Mouse (Mus musculus) stomach, embryonic 15.5 days (tissue): ENCODE data around the gene Zfp592. TPM values are rescaled to one million over a fixed set of nuclear protein-coding genes. Genes with fewer than 3 reads are reported as not detected.

Source experiments
- ATAC-seq: fragments of 200-750 bp; cut with Nextera tagmentation; 2 replicates; pipeline ENCODE4 v1.8.0; 2017; ENCODE audit warnings: low read depth, moderate number of reproducible peaks, moderate TSS enrichment; ENCODE audit not compliant: insufficient read depth, low FRiP score
- H3K27ac ChIP-seq: fragments of 300-500 bp; sonication (generic); 2 replicates; pipeline ENCODE4 v1.5.1; 2015; ENCODE audit warnings: mild to moderate bottlenecking, inconsistent platforms
- H3K27me3 ChIP-seq: fragments of 300-500 bp; sonication (generic); replicated peaks from 2 replicates; pipeline ENCODE4 v1.6.1; 2015; ENCODE audit warnings: inconsistent platforms
- H3K36me3 ChIP-seq: fragments of 300-500 bp; sonication (generic); 2 replicates; pipeline ENCODE4 v1.6.1; 2015; ENCODE audit warnings: inconsistent platforms
- H3K4me1 ChIP-seq: fragments of 300-500 bp; sonication (generic); 2 replicates; pipeline ENCODE4 v1.6.1; 2015; ENCODE audit warnings: inconsistent platforms
- H3K4me2 ChIP-seq: fragments of 300-500 bp; sonication (generic); 2 replicates; pipeline ENCODE4 v1.6.1; 2015; ENCODE audit warnings: mild to moderate bottlenecking, inconsistent platforms
- H3K4me3 ChIP-seq: fragments of 300-500 bp; sonication (generic); replicated peaks from 2 replicates; pipeline ENCODE4 v1.5.1; 2015; ENCODE audit warnings: inconsistent platforms
- H3K9ac ChIP-seq: fragments of 300-500 bp; sonication (generic); 2 replicates; pipeline ENCODE4 v1.6.1; 2015; ENCODE audit warnings: inconsistent platforms
- H3K9me3 ChIP-seq: fragments of 300-500 bp; sonication (generic); 2 replicates; pipeline ENCODE4 v1.6.1; 2016; ENCODE audit warnings: inconsistent platforms
- WGBS: fragments of 180-500 bp; shearing (Covaris S2); methylation state at CpG from one replicate; pipeline ENCODE4 v1.1.7; 2015; 5-methylcytosine and 5-hydroxymethylcytosine counted together
- polyA plus RNA-seq: library from polyadenylated mRNA; unstranded; fragments of >200 nt; fragmentation: Nextera tagmentation; extraction: Ambion mirVana; gene quantifications from 2 replicates; pipeline ENCODE4 v1.2.1, GENCODE M21; 2015

Zfp592 gene
- 9.9 and 13.9 TPM in 2 replicates for polyA plus RNA-seq

DNA sequence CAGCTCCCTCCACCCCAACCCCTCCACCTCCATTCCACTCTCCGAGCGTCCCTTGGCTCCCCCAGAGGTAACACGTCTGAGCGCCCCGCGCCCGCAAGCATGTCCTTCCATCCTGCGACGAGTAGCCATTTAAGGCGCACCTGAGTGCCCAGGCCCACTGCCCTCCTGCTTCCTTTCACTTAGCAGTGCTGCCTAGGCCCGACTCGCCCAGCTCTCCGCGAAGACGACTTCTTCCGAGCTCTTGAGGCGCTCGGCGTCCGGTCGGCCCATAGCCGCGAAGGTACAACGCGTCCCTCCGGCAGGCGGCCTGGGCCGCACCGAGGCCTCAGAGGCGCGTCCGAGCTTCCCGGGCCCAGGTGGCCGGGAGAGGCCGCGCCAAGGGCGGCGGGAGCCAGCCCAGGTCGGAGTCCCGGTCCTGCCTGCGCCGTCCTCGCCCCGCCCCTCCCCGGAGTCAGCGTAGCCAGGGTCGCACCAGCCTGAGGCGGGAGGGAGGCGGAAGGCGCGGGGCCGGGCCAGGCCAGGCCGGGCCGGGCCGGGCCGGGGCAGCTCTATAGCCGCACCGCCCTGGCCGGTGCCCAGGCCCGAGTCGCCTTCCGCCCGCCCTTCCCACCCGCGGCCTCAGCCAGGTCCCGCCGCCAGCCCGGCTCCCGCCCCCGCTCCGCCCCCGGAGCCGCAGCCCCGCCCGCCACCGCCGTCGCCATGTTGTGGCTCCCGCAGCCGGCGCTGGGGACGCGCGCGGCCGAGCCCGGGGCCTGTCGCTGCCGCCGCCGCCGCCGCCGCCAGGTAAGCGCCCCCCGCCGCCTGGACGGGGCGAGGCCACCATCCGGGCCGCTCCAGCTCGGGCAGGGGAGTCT lies at the start of gene Zfp592:
Gene Zfp592 (plus strand): TSS at position 702 of the 854 bp plus-strand sequence.
- Histone ChIP-seq H3K9me3 (no peaks in the 10 kb centered on the region), H3K27me3 (no peaks in the 10 kb centered on the region), H3K4me3 (peak within 1 kb of the TSS; percentile 85), H3K4me2 (peak within 1 kb of the TSS; percentile 87), H3K27ac (peak within 1 kb of the TSS; percentile 94), H3K36me3 (no peaks in the 10 kb centered on the region), H3K4me1 (peaks cover 10% of the 10 kb centered on the region; the same call in 1 of the 2 replicates), H3K9ac (peak within 1 kb of the TSS; percentile 98)
- under 1% methylated on average over 67 of the region's 102 CpGs for WGBS
- ATAC-seq, result peak; percentile 94

DNA sequence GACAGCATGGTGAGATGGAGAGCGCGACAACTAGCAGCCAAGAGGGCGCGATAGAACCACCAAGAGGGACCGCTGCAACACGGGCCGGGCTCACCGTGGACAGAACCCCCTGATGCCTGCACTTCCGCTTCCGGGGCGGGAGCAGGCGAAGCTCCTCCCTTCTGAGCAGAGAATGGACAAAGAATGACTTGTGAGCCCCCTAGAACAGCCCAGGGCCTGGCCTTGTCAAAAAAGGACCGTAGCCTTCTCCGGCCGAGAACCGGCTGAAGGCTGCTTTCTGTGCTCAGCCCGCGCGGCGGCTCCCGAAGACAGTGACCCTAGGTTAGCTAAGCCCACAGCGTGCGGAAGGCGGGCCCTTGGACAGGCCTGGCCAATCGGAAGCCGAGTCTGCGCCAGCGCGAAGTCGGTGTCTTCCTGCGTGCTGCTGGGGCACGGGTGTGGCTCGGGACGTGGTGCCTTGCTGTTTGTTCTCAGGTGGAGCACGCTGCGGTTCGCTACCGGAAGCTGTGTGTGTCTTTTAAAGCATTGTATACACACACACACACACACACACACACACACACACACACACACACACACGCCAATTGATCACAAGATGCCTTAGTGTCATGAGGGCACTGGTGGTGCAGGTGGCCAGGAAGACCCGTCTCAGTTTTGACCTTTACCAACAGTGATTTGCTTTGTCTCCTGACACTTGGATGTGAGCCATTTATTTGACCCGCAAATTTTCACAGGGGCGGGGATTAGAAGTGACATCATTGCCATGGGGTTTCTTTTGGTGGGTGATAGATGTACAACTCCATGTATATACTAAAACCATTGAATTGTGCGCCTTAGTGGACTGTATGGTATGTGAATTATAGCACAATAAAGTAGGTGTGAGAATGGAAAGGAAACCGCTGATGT lies 45.8 kb upstream of the Zfp592 start, which contains the start of gene Sec11a:
Gene Sec11a (minus strand): TSS at position 336 of the 906 bp plus-strand sequence.
- Histone ChIP-seq H3K27ac (peak within 1 kb of the TSS; percentile 96), H3K9ac (peak within 1 kb of the TSS; percentile 75), H3K4me1 (peaks cover 8% of the 10 kb centered on the region), H3K4me2 (peak within 1 kb of the TSS; percentile 64), H3K36me3 (no peaks in the 10 kb centered on the region), H3K27me3 (no peaks in the 10 kb centered on the region), H3K4me3 (peak within 1 kb of the TSS; percentile 83), H3K9me3 (no peaks in the 10 kb centered on the region)
- WGBS, result 2% methylated on average over 44 of the region's 44 CpGs
- ATAC-seq, result peak; percentile 99

DNA sequence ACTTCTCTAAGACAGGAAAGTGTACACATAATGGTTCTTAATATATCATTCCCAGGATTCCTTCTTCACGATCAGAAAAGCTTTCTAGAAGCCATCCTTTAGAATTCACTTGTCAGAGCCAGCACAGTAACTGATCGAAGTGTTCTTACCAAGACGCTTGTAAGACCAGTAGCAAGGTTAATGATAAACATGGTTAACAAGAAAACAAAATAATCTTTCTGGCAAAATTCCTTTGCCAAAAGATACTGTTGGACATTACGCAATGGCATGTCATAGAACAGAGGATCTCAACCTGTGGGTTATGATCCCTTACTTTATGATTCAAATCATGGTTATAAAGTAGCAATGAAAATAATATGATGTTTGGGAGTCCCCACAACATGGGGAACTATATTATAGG lies 42.0 kb upstream of the Zfp592 start:
- Histone ChIP-seq H3K36me3 (no peaks in the 10 kb centered on the region), H3K4me3 (no peak overlapping the region), H3K9me3 (no peaks in the 10 kb centered on the region), H3K4me2 (no peak overlapping the region), H3K27ac (no peak overlapping the region), H3K9ac (no peak overlapping the region), H3K4me1 (no peaks in the 10 kb centered on the region), H3K27me3 (no peaks in the 10 kb centered on the region)
- no peak for ATAC-seq
- WGBS, result 80% methylated on average over 4 of the region's 4 CpGs

DNA sequence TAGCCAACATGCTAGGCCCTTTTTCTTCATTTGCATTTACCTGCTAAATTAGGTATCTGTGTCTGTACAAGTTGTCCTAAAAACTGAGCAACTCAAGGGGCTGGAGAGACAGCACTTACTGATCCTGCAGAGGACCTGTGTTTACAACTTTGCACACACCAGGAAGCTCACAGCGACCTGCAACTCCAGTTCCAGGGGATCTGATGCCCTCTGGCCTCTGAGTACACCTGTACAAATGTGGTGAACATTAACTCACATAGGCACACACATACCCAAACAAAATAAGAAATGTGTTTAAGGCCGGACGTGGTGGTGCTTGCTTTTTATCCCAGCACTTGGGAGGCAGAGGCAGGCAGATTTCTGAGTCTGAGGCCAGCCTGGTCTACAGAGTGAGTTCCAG lies 41.3 kb upstream of the Zfp592 start:
- H3K9me3 ChIP-seq, result no peaks in the 10 kb centered on the region
- ATAC-seq, result no peak
- no peak overlapping the region for H3K4me3 ChIP-seq
- no peak overlapping the region for H3K27ac ChIP-seq
- H3K36me3 ChIP-seq, result no peaks in the 10 kb centered on the region
- 54% methylated on average over 3 of the region's 3 CpGs for WGBS
- no peak overlapping the region for H3K4me2 ChIP-seq
- H3K4me1 ChIP-seq, result no peaks in the 10 kb centered on the region
- no peaks in the 10 kb centered on the region for H3K27me3 ChIP-seq
- H3K9ac ChIP-seq, result no peak overlapping the region

DNA sequence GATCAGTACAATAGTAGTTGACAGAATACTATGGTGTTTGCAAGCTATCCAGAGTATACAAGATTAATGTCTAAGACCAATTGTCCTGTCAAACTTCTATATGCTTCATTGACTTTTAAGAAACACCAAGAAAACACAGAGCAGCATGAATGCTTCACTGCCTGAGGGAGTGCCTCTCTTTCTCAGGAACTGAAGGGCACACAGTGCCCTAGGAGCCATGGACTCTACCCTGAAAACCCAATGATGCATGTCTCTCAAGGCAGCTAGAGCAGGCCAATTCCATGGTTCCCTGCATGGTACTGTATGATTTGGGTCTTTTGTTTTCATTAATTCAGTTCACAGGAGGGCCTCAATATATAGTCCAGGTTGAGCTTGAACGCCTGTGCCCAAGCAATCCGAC lies 39.2 kb upstream of the Zfp592 start:
- Histone ChIP-seq H3K27me3 (no peaks in the 10 kb centered on the region), H3K4me3 (no peak overlapping the region), H3K9ac (no peak overlapping the region), H3K4me1 (no peaks in the 10 kb centered on the region), H3K36me3 (no peaks in the 10 kb centered on the region), H3K27ac (no peak overlapping the region), H3K9me3 (no peaks in the 10 kb centered on the region), H3K4me2 (no peak overlapping the region)
- no peak for ATAC-seq
- WGBS, result 80% methylated on average over 2 of the region's 2 CpGs

DNA sequence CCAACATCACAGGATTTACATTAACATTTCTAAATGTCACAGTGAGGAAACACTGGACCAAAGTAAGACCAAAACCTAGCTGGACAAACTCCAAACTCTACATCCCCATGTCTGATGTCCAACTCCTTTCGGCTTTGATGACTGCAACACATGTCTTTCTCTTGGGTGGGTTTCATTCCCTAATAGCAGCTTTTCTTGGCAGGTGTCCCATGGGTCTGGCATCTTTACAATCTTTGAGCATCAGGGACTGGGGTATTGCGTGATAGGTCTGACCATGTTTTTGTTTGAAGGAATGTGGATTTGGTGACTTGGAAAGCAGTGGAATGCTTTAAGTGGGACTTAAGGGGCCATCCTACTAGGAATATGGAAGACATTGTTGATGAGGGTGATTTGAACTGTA lies 36.6 kb upstream of the Zfp592 start:
- ATAC-seq, result no peak
- Histone ChIP-seq H3K9ac (no peak overlapping the region), H3K4me2 (no peak overlapping the region), H3K9me3 (no peaks in the 10 kb centered on the region), H3K4me3 (no peak overlapping the region), H3K27me3 (no peaks in the 10 kb centered on the region), H3K36me3 (no peaks in the 10 kb centered on the region), H3K27ac (no peak overlapping the region), H3K4me1 (no peaks in the 10 kb centered on the region)
- 78% methylated on average over 2 of the region's 2 CpGs for WGBS

DNA sequence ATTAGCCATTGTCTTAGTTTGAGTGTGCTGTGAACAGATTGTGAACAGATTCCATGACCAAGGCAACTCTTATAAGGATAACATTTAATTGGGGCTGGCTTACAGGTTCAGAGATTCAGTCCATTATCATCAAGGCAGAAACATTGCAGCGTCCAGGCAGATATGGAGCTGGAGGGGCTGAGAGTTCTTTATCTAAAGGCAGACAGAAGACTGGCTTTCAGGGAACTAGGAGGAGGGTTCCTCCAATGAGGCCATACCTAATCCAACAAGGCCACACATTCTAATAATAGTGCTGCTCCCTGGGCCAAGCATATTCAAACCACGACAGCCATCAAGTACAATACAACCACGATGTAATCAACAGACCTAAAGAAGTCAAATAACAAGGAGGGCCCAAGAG lies 34.5 kb upstream of the Zfp592 start:
- no peak overlapping the region for H3K4me3 ChIP-seq
- H3K4me1 ChIP-seq, result no peaks in the 10 kb centered on the region
- H3K27ac ChIP-seq, result no peak overlapping the region
- H3K9ac ChIP-seq, result no peak overlapping the region
- no peaks in the 10 kb centered on the region for H3K9me3 ChIP-seq
- no peak overlapping the region for H3K4me2 ChIP-seq
- H3K36me3 ChIP-seq, result no peaks in the 10 kb centered on the region
- WGBS, result 68% methylated on average over 3 of the region's 3 CpGs
- no peaks in the 10 kb centered on the region for H3K27me3 ChIP-seq
- no peak for ATAC-seq

DNA sequence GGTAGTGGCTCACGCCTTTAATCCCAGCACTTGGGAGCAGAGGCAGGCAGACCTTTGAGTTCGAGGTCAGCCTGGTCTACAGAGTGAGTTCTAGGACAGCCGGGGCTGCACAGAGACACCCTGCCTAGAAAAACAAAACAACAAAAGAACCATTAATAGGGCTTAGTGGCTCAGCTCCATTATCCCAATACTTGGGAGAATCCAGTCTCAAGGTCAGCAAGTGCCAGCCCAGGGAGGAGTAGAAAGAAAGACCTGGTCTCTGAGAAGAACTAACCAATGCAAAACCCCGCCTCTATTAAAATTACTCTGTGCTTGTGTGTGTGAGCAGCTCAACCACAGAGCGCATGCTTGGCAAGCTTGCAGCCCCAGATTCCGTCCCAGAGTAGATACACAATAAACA lies 30.7 kb upstream of the Zfp592 start:
- Histone ChIP-seq H3K9ac (no peak overlapping the region), H3K9me3 (no peaks in the 10 kb centered on the region), H3K4me3 (no peak overlapping the region), H3K4me1 (no peaks in the 10 kb centered on the region), H3K27me3 (no peaks in the 10 kb centered on the region), H3K27ac (no peak overlapping the region), H3K4me2 (no peak overlapping the region), H3K36me3 (no peaks in the 10 kb centered on the region)
- 70% methylated on average over 6 of the region's 6 CpGs for WGBS
- ATAC-seq, result no peak

DNA sequence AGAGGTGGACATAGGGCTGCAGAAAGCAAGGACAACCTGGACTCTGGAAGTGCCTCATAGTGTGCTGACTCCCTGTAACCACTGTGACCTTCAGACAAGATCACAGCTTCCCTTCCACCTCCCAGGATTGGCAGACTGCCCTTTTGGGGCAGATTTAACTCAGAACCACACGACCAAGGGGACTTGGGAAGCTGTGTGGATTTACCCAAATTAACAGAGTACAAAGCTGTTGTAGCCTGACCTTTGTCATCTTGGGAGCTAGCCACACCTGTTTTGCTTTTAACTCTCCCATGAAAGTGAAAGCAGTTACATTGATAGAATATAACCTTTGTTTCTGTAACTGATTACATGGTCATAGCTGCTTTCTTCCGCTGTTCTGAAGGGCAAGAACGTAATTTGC lies 22.6 kb upstream of the Zfp592 start:
- no peak overlapping the region for H3K4me3 ChIP-seq
- H3K9ac ChIP-seq, result no peak overlapping the region
- no peak for ATAC-seq
- H3K27ac ChIP-seq, result no peak overlapping the region
- H3K4me1 ChIP-seq, result no peaks in the 10 kb centered on the region
- no peaks in the 10 kb centered on the region for H3K9me3 ChIP-seq
- 58% methylated on average over 3 of the region's 3 CpGs for WGBS
- no peaks in the 10 kb centered on the region for H3K27me3 ChIP-seq
- no peak overlapping the region for H3K4me2 ChIP-seq
- H3K36me3 ChIP-seq, result no peaks in the 10 kb centered on the region

DNA sequence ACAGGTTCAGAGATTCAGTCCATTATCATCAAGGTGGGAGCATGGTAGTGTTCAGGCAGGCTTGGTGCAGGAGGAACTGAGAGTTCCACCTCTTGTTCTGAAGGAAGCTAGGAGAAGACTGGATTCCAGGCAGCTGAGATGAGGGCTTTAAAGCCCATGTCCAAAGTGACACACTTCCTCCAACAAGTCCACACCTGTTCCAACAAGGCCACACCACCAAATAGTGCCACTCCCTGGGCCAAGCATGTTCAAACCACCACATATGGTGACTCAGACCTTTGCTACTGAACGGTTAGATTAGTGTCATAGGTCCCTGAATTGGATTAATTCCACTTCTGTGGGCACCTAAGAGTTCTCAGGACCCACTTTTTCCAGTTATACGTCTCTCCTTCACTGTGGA lies 22.1 kb upstream of the Zfp592 start:
- no peak overlapping the region for H3K9ac ChIP-seq
- no peak for ATAC-seq
- no peaks in the 10 kb centered on the region for H3K36me3 ChIP-seq
- H3K27me3 ChIP-seq, result no peaks in the 10 kb centered on the region
- H3K27ac ChIP-seq, result no peak overlapping the region
- no peak overlapping the region for H3K4me3 ChIP-seq
- H3K9me3 ChIP-seq, result no peaks in the 10 kb centered on the region
- WGBS, result 72% methylated on average over 2 of the region's 2 CpGs
- H3K4me1 ChIP-seq, result no peaks in the 10 kb centered on the region
- no peak overlapping the region for H3K4me2 ChIP-seq

DNA sequence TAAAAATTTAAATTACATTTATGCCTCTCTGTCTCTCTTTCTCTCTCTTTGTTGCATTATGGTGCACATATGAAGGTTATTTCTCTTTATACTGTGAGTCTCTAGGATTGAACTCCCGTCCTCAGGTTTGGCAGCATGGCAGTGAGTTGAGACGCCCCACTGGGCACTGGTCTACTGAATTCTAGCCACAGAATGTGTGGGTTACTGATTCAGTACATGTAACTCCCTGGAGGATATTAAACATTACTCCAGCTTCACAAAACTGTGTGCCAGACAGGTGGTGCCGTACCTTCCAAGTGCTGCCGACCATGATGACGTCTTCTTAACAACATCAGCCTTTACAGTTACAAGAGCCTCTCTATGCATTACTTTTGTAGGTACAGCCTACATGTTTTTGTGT lies 21.4 kb upstream of the Zfp592 start:
- Histone ChIP-seq H3K36me3 (no peaks in the 10 kb centered on the region), H3K9ac (no peak overlapping the region), H3K4me2 (no peak overlapping the region), H3K27ac (no peak overlapping the region), H3K27me3 (no peaks in the 10 kb centered on the region), H3K9me3 (no peaks in the 10 kb centered on the region), H3K4me3 (no peak overlapping the region), H3K4me1 (no peaks in the 10 kb centered on the region)
- WGBS, result 88% methylated on average over 5 of the region's 5 CpGs
- no peak for ATAC-seq
